Mouse (Mus musculus) gastrocnemius, adult 8-10 months (tissue): Measurements from ENCODE around the gene Rnf215. TPM values are rescaled to one million over a fixed set of nuclear protein-coding genes. Genes with fewer than 3 reads are reported as not detected.
"Not testable (repeated sequence)": the region's sequence is repeated elsewhere in the genome, so short reads cannot be mapped to it uniquely, and the experiment has no call there.

Experiments
- DNase-seq, 2 experiments: peaks; one replicate each; pipeline ENCODE4 v3.0.0; 2022; ENCODE audit warnings: low spot score in 2 of 2
- total RNA-seq, 4 experiments: library from RNA; stranded (reverse); gene quantifications; 2 replicates each; pipeline ENCODE4 v1.2.4; 2022

Rnf215 gene
- total RNA-seq, 4 experiments from 2014 or later: 2.9 to 4.4 (median 4.0) TPM

- DNase-seq: no peak
These were observed 21.5 kb upstream of the Rnf215 start for GRCm38 (mm10) chr11:4113496-4113895.

DNA sequence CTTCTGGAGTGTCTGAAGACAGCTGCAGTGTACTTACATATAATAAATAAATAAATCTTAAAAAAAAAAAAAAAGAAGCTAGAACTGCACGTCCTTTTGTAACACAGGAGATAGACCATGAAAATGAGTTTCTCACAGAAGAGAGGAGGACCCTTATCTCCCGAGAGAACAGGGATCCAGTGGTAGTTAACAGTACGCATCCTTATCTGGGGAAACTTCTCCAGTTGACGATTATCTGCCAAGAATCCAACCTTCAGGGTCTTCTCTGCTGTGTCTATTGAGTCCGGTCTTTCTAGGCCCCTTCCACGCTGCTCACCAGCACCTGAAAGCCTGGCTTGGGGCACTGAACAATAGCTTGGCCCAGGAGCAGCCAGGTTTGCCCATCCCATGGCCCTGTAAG is 21.0 kb upstream of the Rnf215 start:
- no peak for DNase-seq

DNA sequence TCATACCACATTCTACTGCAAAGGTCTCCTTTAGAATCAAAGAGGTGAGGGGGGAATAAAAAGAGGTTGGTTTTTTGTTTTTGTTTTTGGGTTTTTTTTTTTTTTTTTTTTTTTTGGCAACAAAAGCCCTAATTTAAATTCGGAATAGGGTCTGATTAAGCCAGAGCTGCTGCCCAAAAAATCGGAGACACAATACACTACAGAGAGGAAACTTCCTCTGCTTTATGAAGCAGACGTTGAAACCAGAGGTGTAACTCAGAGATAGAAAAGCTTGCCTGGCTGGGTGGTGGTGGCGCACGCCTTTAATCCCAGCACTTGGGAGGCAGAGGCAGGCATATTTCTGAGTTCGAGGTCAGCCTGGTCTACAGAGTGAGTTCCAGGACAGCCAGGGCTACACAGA is 20.5 kb upstream of the Rnf215 start:
- not testable (repeated sequence) for DNase-seq

GRCm38 (mm10) chr11:4115407-4115806 is 19.6 kb upstream of the Rnf215 start:
- DNase-seq: no peak

- DNase-seq: no peak
These were observed 18.4 kb upstream of the Rnf215 start for GRCm38 (mm10) chr11:4116458-4117141.

GRCm38 (mm10) chr11:4117372-4118071 is 17.5 kb upstream of the Rnf215 start:
- no peak for DNase-seq

DNA sequence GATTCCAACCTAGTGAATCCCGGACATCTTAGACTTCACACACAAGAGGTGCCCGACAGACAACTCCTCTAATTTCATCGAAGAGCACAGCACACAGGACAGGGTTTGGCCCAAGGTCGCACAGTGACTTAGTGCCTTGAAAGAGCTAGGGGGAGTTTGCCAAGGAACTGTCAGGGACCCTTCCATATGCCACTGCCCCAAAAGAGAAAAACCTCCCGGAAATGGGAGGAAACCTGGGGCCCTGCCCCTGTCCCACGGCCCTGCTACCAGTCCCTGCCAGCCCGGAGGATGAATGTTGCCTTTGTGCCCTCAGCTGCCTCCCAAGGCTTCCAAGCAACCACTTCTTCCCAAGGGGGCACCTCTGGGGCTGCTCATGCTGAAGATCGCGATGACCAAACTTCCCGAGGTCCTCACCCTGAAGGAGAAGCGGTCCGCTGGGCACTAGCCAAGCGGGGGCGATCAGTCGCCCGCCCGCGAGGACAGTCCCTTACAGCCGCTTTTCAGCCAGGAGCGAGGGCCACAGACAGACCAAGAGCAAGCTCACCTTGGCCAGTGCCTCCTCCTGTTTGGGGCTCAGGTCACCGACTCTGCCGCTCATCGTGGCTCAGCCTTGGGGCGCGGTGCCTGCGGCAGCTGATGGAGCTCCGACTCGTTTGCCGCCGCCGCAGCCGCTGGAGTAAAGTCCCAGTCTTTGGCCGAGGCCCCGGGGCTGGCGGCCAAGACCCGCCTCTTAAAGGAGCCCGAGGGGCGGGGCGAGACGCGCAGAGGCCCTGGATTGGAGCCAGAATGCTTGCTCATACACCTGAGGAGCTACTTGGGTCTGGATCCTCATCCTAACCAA is 16.7 kb upstream of the Rnf215 start:
- DNase-seq: peak in 1 of 2 experiments; percentile 38

- DNase-seq: no peak
These were observed 15.4 kb upstream of the Rnf215 start for GRCm38 (mm10) chr11:4119635-4120034.

DNA sequence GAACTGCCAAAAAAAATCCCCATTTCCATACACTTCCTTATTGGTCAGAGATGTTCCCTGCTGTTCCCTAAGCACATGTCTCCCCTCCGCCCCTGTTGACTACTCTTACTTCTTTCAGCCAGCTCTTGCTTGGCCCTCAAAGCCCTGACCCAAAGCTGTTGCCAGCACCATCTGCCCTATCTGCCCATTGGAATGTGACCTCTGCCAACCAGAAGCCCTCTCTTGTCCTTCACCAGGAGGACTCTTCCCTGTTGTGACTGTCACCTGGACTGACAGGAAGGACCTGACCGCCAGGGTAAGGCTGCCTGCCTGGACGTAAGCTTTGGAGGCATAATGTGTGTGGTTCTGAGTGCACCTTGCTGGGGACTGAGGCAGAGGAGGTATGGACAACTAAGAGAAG is 13.3 kb upstream of the Rnf215 start:
- DNase-seq: no peak

DNA sequence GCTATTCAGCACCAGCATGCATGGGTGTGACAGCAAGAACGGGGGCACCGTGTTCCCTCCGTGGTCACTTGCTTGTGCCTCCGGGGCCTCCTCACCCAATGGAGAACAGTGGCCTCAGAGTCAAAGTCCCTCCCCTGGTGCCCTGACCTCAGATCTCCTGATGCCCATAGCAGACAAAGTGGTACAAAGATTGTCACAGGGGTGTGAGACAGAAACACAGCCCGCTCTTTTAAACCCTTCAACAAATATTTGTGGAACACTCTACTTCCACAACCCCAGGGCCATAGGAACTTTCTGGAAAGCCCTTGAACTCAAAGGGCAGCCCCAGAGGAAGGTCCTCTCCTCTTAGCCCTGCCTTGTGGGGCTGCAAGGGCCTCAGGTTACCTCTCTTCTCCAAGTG is 12.8 kb upstream of the Rnf215 start:
- no peak for DNase-seq

DNA sequence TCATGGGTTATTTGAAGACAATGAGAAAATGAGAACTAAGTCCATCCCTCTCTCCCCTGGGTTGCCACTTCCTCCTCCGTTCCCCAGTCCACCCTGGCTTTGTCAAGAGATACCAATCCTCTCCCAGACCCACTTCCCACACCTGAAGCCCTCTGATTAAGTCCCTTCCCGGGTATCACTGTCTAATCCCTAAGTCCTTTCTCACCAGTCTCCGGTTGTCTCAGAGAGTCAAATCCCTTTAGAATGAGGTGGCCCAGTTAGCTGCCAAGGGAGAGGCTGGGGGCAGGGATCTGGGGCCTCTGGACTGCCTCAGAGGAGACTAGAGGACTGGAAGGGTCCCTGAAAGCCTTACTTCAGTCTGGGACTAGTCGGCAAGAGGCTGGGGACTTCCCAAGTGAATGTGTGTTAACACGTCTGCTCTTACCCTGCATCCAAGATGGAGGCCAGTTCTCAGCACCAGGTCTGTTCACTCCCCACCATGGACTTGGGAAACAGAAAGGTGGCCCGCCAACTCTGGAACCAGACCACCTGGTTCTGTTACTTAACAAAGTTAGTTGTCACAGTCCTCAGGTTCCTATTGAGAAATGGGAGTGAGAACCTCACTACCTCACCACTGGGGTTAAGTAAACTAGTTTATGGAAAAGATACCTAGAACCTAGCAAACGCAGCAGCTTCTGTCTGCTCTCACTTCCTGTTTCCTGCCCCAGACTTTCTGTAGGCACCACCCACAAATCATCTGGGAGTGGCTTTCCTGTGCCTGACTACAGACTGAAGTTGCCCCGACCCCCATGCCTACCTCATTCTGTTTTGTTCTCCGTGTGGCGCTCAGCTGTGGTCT is 12.0 kb upstream of the Rnf215 start, which contains the start of gene Sec14l2:
Gene Sec14l2 (minus strand): TSS at position 674 of the 838 bp plus-strand sequence.
- DNase-seq: no peak

DNA sequence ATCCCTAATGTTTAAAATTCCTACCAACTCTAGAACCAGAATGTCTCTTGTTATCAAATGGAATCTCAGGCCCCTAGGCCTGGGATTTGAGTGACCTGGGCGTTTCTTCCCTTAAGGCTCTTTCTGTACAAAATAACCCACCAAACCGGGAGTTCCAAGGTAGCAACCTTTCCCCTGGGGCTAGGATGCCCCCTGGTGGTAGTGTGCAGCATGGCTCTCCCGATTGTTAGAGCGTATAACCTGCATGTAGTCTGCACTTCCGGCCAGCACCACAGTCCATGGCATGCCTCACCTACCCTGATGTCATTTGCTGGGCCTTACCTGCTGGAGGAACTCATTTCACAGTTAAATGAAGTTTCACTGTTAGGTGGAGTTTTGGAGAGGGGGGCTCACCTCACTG is 11.1 kb upstream of the Rnf215 start:
- no peak for DNase-seq

DNA sequence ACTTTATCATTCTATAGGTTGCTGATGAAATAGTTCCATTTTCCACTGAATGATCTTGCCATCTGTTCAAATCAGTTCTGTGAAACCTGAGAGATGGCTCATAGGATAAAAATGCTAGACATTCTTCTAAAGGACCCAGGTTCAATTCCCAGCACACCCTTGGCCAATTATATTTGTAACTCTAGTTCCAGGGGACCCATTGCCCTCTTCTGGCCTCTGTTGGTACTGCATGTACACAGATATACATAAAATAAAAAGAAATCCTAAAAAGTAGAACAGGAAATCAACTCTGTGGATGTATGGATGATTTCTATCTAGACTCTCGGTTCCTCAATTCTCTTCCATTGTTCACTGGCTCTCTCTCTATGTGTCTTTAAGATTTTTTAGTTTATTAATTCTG is 7.9 kb upstream of the Rnf215 start:
- DNase-seq: no peak

GRCm38 (mm10) chr11:4128461-4128860 is 6.5 kb upstream of the Rnf215 start:
- not testable (repeated sequence) for DNase-seq

- no peak for DNase-seq
These were observed 1.6 kb upstream of the Rnf215 start for GRCm38 (mm10) chr11:4133450-4133849.

DNA sequence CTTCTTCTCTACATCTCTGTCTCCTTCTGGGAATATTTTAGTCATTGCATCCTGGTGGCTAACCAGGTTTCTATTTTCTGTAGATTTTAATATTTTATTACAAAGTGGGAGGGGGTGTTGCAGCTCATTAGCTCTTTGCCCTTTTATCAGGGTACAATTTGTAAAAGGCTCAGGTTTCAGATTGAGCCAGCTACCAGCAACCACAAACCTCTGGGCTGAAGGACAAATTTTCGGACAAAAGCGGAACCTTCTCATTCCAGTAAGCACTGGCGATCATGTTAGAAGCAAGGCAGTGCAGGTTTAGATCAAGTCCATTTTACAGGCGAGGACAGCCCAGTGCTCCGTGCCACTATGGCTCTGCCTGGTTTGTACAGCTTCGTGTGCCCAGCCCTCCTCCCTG is 602 bp upstream of the Rnf215 start:
- no peak for DNase-seq

GRCm38 (mm10) chr11:4138964-4139363 is 4.0 kb downstream of the Rnf215 start:
- DNase-seq: no peak

DNA sequence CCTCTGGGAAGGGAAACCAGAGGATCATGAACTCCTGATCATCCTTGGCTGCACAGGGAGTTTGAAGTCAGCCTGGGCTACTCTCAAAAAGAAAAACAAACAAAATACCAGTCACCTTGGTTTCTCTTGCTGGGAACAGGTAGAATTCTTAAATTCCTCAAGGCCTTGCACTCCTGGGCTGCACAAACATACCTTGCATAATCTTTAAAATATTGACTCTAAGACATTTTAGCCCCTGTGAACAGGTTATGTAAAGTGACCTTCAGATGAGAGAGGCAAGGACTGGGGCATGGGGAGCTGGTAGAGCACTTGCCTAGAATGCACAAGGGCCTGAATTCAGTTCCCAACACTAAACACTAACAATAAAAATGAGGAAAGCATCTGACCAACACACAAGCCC is 6.5 kb downstream of the Rnf215 start:
- DNase-seq: no peak

DNA sequence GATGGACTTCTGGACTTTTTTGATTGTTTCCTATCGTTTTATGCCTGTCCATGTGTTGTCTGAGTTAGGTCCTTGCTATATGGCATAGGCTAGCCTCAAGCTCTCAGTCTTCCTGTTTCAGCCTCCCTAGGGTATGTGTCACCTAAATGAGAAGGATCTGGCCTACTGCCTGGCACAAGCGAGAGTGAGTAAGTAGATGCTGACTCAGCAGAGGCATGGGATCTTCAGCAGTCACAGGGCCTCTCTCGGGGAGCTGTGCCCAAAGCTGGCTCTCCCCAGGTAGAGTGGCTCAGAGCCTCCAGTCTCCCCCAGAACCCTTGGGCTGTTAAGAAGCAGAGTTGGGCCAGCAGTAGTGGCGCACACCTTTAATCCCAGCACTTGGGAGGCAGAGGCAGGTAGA is 7.3 kb downstream of the Rnf215 start:
- no peak for DNase-seq

- no peak for DNase-seq
These were observed 8.5 kb downstream of the Rnf215 start for GRCm38 (mm10) chr11:4143281-4144062.
